Mouse (Mus musculus) limb, embryonic 10.5 days (tissue): ENCODE results near the gene Ezr. TPM values are rescaled to one million over a fixed set of nuclear protein-coding genes. Genes with fewer than 3 reads are reported as not detected.

Experiments used
- DNase-seq: peaks from one replicate; pipeline ENCODE4 v3.0.0-alpha.2; 2017; ENCODE audit warnings: low spot score
- H3K27ac ChIP-seq: fragments of 300-500 bp; sonication (generic); 2 replicates; pipeline ENCODE4 v1.5.1; 2016; ENCODE audit warnings: mild to moderate bottlenecking
- H3K27me3 ChIP-seq: fragments of 300-500 bp; sonication (generic); 2 replicates; pipeline ENCODE4 v1.6.1; 2016; ENCODE audit warnings: low read depth, mild to moderate bottlenecking; ENCODE audit not compliant: poor library complexity, severe bottlenecking
- H3K36me3 ChIP-seq: fragments of 300-500 bp; sonication (generic); 2 replicates; pipeline ENCODE4 v1.6.1; 2016; ENCODE audit warnings: mild to moderate bottlenecking, moderate library complexity
- H3K4me1 ChIP-seq: fragments of 300-500 bp; sonication (generic); 2 replicates; pipeline ENCODE4 v1.6.1; 2016
- H3K4me3 ChIP-seq: fragments of 300-500 bp; sonication (generic); 2 replicates; pipeline ENCODE4 v1.5.1; 2016; ENCODE audit warnings: mild to moderate bottlenecking, moderate library complexity
- H3K9me3 ChIP-seq: fragments of 300-500 bp; sonication (generic); replicated peaks from 2 replicates; pipeline ENCODE4 v1.6.1; 2016; ENCODE audit warnings: mild to moderate bottlenecking
- WGBS: fragments of 180-500 bp; shearing (Covaris S2); methylation state at CpG from one replicate; pipeline ENCODE4 v1.1.7; 2016; 5-methylcytosine and 5-hydroxymethylcytosine counted together
- polyA plus RNA-seq: library from polyadenylated mRNA; unstranded; fragments of >200 nt; fragmentation: Nextera tagmentation; extraction: Ambion mirVana; gene quantifications from 2 replicates; pipeline ENCODE4 v1.2.1, GENCODE M21; 2016

Ezr gene
- polyA plus RNA-seq, 1 experiment from 2014 or later: 26.2 TPM

- H3K36me3 ChIP-seq: no peaks in the 10 kb centered on the region
- WGBS: 1% methylated on average over 21 of the region's 21 CpGs
- peak overlapping the region; percentile 85 for H3K4me3 ChIP-seq
- peak overlapping the region; percentile 95 for H3K27ac ChIP-seq
- H3K9me3 ChIP-seq: no peaks in the 10 kb centered on the region
- peaks cover 38% of the 10 kb centered on the region for H3K4me1 ChIP-seq
- no peak for DNase-seq
- peaks cover 44% of the 10 kb centered on the region for H3K27me3 ChIP-seq
These were observed 504 bp downstream of the Ezr start for GRCm38 (mm10) chr17:6782033-6782526.

- H3K4me1 ChIP-seq: peaks cover 46% of the 10 kb centered on the region
- WGBS: 56% methylated on average over 6 of the region's 6 CpGs
- H3K36me3 ChIP-seq: no peaks in the 10 kb centered on the region
- no peak for DNase-seq
- no peak overlapping the region; the same call in 1 of the 2 replicates for H3K4me3 ChIP-seq
- no peaks in the 10 kb centered on the region for H3K9me3 ChIP-seq
- no peak overlapping the region for H3K27ac ChIP-seq
- peaks cover 37% of the 10 kb centered on the region for H3K27me3 ChIP-seq
These were observed 1.3 kb downstream of the Ezr start for GRCm38 (mm10) chr17:6781273-6781672.

GRCm38 (mm10) chr17:6780521-6781115 lies 2.0 kb downstream of the Ezr start:
- no peak overlapping the region for H3K27ac ChIP-seq
- peaks cover 37% of the 10 kb centered on the region for H3K27me3 ChIP-seq
- no peak overlapping the region for H3K4me3 ChIP-seq
- H3K9me3 ChIP-seq: no peaks in the 10 kb centered on the region
- H3K36me3 ChIP-seq: no peaks in the 10 kb centered on the region
- no peak for DNase-seq
- peaks cover 49% of the 10 kb centered on the region for H3K4me1 ChIP-seq
- WGBS: 59% methylated on average over 4 of the region's 4 CpGs

- H3K9me3 ChIP-seq: no peaks in the 10 kb centered on the region
These were observed 3.0 kb downstream of the Ezr start for GRCm38 (mm10) chr17:6779632-6780031.

GRCm38 (mm10) chr17:6778771-6779509 lies 3.6 kb downstream of the Ezr start:
- H3K27ac ChIP-seq: peak overlapping the region; percentile 78
- peak overlapping the region; percentile 58 for H3K4me3 ChIP-seq
- no peaks in the 10 kb centered on the region for H3K9me3 ChIP-seq
- peaks cover 49% of the 10 kb centered on the region for H3K4me1 ChIP-seq
- WGBS: 8% methylated on average over 23 of the region's 23 CpGs
- peak; percentile 70 for DNase-seq
- peaks cover 37% of the 10 kb centered on the region for H3K27me3 ChIP-seq
- no peaks in the 10 kb centered on the region for H3K36me3 ChIP-seq

More at GRCm38 (mm10) chr17:6779632-6780031, 3.0 kb downstream of the Ezr start:
- DNase-seq: no peak
- Histone ChIP-seq H3K36me3 (no peaks in the 10 kb centered on the region), H3K27me3 (peaks cover 37% of the 10 kb centered on the region), H3K4me1 (peaks cover 49% of the 10 kb centered on the region), H3K4me3 (peak overlapping the region; percentile 58; the same call in 1 of the 2 replicates), H3K27ac (0 out of 2 replicates have a peak overlapping the region, but pooled peaks have one; percentile 46)
- WGBS: 20% methylated on average over 7 of the region's 7 CpGs

GRCm38 (mm10) chr17:6778332-6778683 lies 4.3 kb downstream of the Ezr start:
- Histone ChIP-seq H3K9me3 (no peaks in the 10 kb centered on the region), H3K4me1 (peaks cover 54% of the 10 kb centered on the region), H3K27me3 (peaks cover 37% of the 10 kb centered on the region), H3K4me3 (peak overlapping the region; percentile 58), H3K27ac (peak overlapping the region; percentile 78), H3K36me3 (no peaks in the 10 kb centered on the region)
- peak; percentile 60 for DNase-seq
- WGBS: 4% methylated on average over 9 of the region's 9 CpGs

- H3K27ac ChIP-seq: no peak overlapping the region
- DNase-seq: no peak
- 67% methylated on average over 12 of the region's 12 CpGs for WGBS
- peaks cover 52% of the 10 kb centered on the region for H3K4me1 ChIP-seq
- no peaks in the 10 kb centered on the region for H3K9me3 ChIP-seq
- H3K27me3 ChIP-seq: peaks cover 37% of the 10 kb centered on the region
- no peak overlapping the region; the same call in 1 of the 2 replicates for H3K4me3 ChIP-seq
- no peaks in the 10 kb centered on the region for H3K36me3 ChIP-seq
These were observed 4.8 kb downstream of the Ezr start for GRCm38 (mm10) chr17:6777629-6778331.

- Histone ChIP-seq H3K4me3 (no peak overlapping the region), H3K4me1 (peaks cover 47% of the 10 kb centered on the region), H3K27ac (peak overlapping the region; percentile 56; the same call in 1 of the 2 replicates), H3K27me3 (peaks cover 31% of the 10 kb centered on the region), H3K9me3 (no peaks in the 10 kb centered on the region), H3K36me3 (no peaks in the 10 kb centered on the region)
- WGBS: 85% methylated on average over 6 of the region's 6 CpGs
- DNase-seq: no peak
These were observed 5.5 kb downstream of the Ezr start for GRCm38 (mm10) chr17:6777061-6777460.

GRCm38 (mm10) chr17:6776576-6776975 lies 6.0 kb downstream of the Ezr start:
- Histone ChIP-seq H3K27me3 (peaks cover 27% of the 10 kb centered on the region), H3K27ac (peak overlapping the region; percentile 56; the same call in 1 of the 2 replicates), H3K4me3 (no peak overlapping the region), H3K9me3 (no peaks in the 10 kb centered on the region), H3K4me1 (peaks cover 49% of the 10 kb centered on the region), H3K36me3 (no peaks in the 10 kb centered on the region)
- no peak for DNase-seq
- 52% methylated on average over 5 of the region's 5 CpGs for WGBS

- H3K27me3 ChIP-seq: peaks cover 22% of the 10 kb centered on the region
- WGBS: 78% methylated on average over 6 of the region's 6 CpGs
- no peaks in the 10 kb centered on the region for H3K36me3 ChIP-seq
- DNase-seq: no peak
- no peaks in the 10 kb centered on the region for H3K9me3 ChIP-seq
- H3K4me1 ChIP-seq: peaks cover 53% of the 10 kb centered on the region
- H3K4me3 ChIP-seq: no peak overlapping the region
- H3K27ac ChIP-seq: peak overlapping the region; percentile 56; the same call in 1 of the 2 replicates
These were observed 6.5 kb downstream of the Ezr start for GRCm38 (mm10) chr17:6776123-6776522.

GRCm38 (mm10) chr17:6775671-6776070 lies 6.9 kb downstream of the Ezr start:
- Histone ChIP-seq H3K9me3 (no peaks in the 10 kb centered on the region), H3K27me3 (peaks cover 18% of the 10 kb centered on the region), H3K4me1 (peaks cover 53% of the 10 kb centered on the region), H3K4me3 (no peak overlapping the region), H3K27ac (peak overlapping the region; percentile 56; the same call in 1 of the 2 replicates), H3K36me3 (no peaks in the 10 kb centered on the region)
- WGBS: 88% methylated on average over 4 of the region's 4 CpGs
- DNase-seq: no peak

- H3K9me3 ChIP-seq: no peaks in the 10 kb centered on the region
- WGBS: 81% methylated on average over 9 of the region's 9 CpGs
- H3K27me3 ChIP-seq: peaks cover 13% of the 10 kb centered on the region
- H3K36me3 ChIP-seq: no peaks in the 10 kb centered on the region
- no peak for DNase-seq
- no peak overlapping the region for H3K4me3 ChIP-seq
- H3K4me1 ChIP-seq: peaks cover 53% of the 10 kb centered on the region
- H3K27ac ChIP-seq: no peak overlapping the region
These were observed 7.4 kb downstream of the Ezr start for GRCm38 (mm10) chr17:6775221-6775620.
